Mouse (Mus musculus) kidney, adult 2 months (tissue): ENCODE data around the gene Ak7.

Experiments
- CTCF ChIP-seq: fragments of 200-500 bp; conservative IDR thresholded peaks from 2 replicates; pipeline ENCODE4 v1.5.1; 2011; ENCODE audit warnings: low read depth, mild to moderate bottlenecking, control low read depth, low read length, moderate library complexity, mixed read lengths; ENCODE audit not compliant: insufficient read depth, insufficient read length
- POLR2A ChIP-seq: fragments of 200-500 bp; IDR thresholded peaks from one replicate; pipeline ENCODE4 v1.6.1; 2011; ENCODE audit warnings: low read depth, low read length, control low read depth

GRCm38 (mm10) chr12:105725736-105726135, 20.0 kb downstream of the Ak7 start:
- TF ChIP-seq POLR2A (no peak), CTCF (no peak)
